Mouse (Mus musculus): ENCODE results near the gene Pknox2. TPM values are rescaled to one million over a fixed set of nuclear protein-coding genes. Genes with fewer than 3 reads are reported as not detected.

Pknox2 gene
- 1.8 and 2.3 TPM in 2 replicates for polyA plus RNA-seq (2015; fragmentation: Nextera tagmentation; extraction: Ambion mirVana)

GRCm38 (mm10) chr9:37147359-37147685 lies at the start of gene Pknox2:
TSS of gene Pknox2 (minus strand) at chr9:37147407.

Other genes starting within 250 kb of the Pknox2 start
- 4.5 and 4.6 TPM in 2 replicates for gene Tmem218, start 60.8 kb upstream of the Pknox2 start, polyA plus RNA-seq (2015; fragmentation: Nextera tagmentation; extraction: Ambion mirVana)
- gene Slc37a2, start 108.3 kb upstream of the Pknox2 start, polyA plus RNA-seq (2015; fragmentation: Nextera tagmentation; extraction: Ambion mirVana), result 1.1 and 2.3 TPM in 2 replicates
- gene Ccdc15, start 201.0 kb upstream of the Pknox2 start, polyA plus RNA-seq (2015; fragmentation: Nextera tagmentation; extraction: Ambion mirVana), result 6.2 and 7.6 TPM in 2 replicates
- not detected in 2 replicates for gene Hepacam, start 219.9 kb upstream of the Pknox2 start, polyA plus RNA-seq (2015; fragmentation: Nextera tagmentation; extraction: Ambion mirVana)